17 mouse cellular contexts compared by ENCODE assay signal in the genomic region with DNA sequence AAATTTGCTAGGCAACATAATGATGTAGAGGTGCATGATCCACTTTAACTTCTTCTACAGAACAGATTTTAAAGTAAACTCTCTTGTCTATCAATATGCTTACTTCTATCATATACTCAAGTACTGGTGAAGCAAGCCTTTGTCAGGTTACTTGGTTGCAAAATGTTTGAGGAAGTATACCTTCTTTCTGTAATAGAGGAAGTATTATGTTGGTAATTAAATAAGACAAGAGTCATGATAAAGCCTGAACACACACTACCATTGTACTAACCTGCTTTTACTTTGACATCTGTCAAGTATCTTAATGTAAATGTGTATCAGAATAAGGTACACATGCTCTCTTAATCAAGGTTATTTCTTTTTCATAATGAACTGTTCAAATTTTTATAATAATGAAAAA.
"Had no signal": no experiment of that assay in that cellular context is flagged by ENCODE, and none has a peak within 500 bp of the region (broad histone marks: within the 10 kb centered on the region; RNA-seq: fewer than 3 reads in every experiment).

No protein-coding gene starts in this region.

- DNase-seq: retina, postnatal 1 day; right cerebral cortex, adult 18-20 months; right cerebral cortex, postnatal 14 days; right cerebral cortex, postnatal 25 days; right cerebral cortex, postnatal 4 days; spleen, adult 18-20 months; thymus, adult 18-20 months; thymus, adult 2 months; thymus, postnatal 14 days; thymus, postnatal 25 days; thymus, postnatal 36 days; thymus, postnatal 4 days had no signal

- H3K4me1 ChIP-seq: neural tube, embryonic 12.5 days; neural tube, embryonic 13.5 days; neural tube, embryonic 15.5 days; stomach, embryonic 15.5 days had no signal

- H3K4me3 ChIP-seq: neural tube, embryonic 12.5 days; neural tube, embryonic 13.5 days; neural tube, embryonic 15.5 days; stomach, embryonic 15.5 days had no signal

- H3K27me3 ChIP-seq: neural tube, embryonic 12.5 days; neural tube, embryonic 13.5 days; neural tube, embryonic 15.5 days; stomach, embryonic 15.5 days had no signal

- H3K36me3 ChIP-seq: neural tube, embryonic 12.5 days; neural tube, embryonic 13.5 days; neural tube, embryonic 15.5 days; stomach, embryonic 15.5 days had no signal

- H3K4me2 ChIP-seq: neural tube, embryonic 12.5 days; neural tube, embryonic 13.5 days; neural tube, embryonic 15.5 days; stomach, embryonic 15.5 days had no signal

- H3K9me3 ChIP-seq: neural tube, embryonic 12.5 days; neural tube, embryonic 13.5 days; neural tube, embryonic 15.5 days; stomach, embryonic 15.5 days had no signal

- H3K27ac ChIP-seq: neural tube, embryonic 12.5 days; neural tube, embryonic 13.5 days; neural tube, embryonic 15.5 days; stomach, embryonic 15.5 days; stomach, postnatal 0 days had no signal

- H3K9ac ChIP-seq: neural tube, embryonic 12.5 days; neural tube, embryonic 13.5 days; neural tube, embryonic 15.5 days; stomach, embryonic 15.5 days had no signal
